Mouse (Mus musculus) liver, adult (tissue): ENCODE results near the gene Pygo2.

ENCODE experiments used
- GATA4 ChIP-seq: IDR thresholded peaks from 2 replicates; pipeline ENCODE4 v1.6.1; 2014; ENCODE audit warnings: mild to moderate bottlenecking, low read length; ENCODE audit not compliant: insufficient replicate concordance

Pygo2 gene

DNA sequence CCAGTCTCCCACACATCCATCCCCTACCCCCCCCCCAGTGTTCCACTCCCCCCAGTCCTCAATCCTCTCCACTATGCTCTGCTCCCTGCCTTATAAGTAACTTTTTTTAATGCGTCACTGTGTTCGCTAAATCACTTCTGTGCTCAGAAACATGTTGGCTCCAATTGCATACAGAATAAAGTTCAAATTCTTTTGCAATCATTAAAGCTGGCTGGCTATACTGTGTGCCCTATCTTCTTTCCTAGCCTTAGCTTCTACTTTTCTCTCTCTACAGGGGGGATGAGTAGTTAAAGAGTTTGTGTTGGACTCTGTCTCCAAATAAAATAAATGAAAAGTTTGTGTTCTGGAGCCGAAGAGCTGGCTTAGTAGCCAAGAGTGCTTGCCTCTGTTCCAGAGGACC is 20.3 kb upstream of the Pygo2 start:
- TF ChIP-seq GATA4: no peak

GRCm38 (mm10) chr3:89410864-89411263 is 19.1 kb upstream of the Pygo2 start:
- no peak for TF ChIP-seq GATA4

DNA sequence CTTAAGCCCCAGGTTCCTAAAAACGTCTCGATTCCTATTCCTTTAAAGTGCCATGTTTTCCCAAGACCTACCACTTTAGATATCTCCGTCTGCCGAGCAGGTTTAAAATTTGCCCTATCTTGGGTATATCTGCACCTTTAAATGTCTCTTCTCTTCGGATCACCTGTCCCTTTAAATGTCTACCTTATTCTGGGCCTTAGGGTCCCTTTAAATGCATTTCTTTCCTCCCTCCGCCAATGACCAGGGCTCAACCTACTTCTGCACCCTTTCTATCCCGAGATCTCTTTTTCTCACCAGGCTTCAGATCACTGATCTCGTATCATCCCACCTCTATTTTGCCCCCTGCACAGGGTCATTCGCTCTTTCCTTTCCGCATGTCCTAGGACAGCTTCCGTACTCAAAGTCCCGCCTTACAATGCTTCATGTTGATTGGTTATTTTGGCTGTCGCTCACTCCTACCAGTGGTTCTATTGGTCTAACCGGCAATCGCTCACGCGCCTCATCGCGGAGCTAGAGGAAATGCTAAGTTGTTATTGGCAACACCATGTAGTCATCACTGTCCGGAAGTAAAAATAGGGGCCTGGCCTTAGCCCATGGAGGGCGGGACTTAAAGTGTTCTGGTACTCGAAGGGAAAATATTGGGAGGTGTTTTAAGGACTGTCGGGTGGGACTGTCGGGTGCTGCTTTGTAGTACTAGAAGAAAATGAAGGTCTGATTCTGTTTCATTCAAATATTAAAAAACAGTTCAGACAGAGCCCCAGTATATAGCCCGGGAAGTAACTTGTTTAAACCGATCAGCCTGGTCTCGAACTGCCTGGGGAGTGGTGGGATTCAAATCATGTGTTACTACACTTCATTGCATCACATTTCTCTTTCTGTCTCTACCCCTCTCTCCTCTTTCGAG is 18.3 kb upstream of the Pygo2 start, which contains the start of gene Flad1:
Gene Flad1, minus strand, starts transcription at position 381 of the 904 bp plus-strand sequence.
- peak; percentile 49; the same call in 1 of the 2 replicates for TF ChIP-seq GATA4

DNA sequence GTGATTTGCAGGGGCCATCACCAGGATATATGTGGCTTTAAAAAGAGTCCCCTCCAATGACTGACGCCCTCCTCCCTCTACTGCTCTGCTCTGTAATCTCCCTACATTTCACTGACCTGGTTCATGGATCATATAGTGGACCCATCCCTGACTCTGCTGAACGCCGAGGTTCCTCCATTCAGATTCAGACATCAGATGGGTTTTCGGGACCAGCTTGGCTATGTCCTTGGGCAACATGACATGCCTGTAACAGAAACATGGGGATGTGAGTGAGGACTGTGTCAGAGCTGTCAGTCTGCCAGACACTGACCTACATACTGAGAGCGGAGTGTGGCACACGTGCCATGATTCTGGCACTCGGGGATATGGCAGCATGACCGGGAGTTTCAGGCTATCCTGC is 13.9 kb upstream of the Pygo2 start:
- no peak for TF ChIP-seq GATA4

DNA sequence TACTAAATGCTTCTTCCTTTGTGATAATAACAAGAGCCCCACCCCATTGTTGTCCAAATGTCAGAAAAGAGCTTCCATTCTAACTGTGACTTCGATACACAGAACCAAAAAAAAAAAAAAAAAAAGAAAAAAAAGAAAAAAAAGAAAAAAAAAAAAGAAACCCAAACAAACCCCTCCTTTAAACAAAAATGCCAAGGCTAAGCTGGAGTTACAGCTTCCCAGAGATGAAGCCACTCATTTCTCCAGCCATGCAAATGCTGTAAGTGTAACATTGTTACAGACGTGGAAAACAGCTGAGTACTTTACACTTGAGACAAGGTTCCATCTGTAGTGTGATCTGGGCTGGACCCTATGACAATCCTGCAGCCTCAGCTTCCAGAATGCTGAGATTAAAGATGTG is 12.9 kb upstream of the Pygo2 start:
- TF ChIP-seq GATA4: no peak

DNA sequence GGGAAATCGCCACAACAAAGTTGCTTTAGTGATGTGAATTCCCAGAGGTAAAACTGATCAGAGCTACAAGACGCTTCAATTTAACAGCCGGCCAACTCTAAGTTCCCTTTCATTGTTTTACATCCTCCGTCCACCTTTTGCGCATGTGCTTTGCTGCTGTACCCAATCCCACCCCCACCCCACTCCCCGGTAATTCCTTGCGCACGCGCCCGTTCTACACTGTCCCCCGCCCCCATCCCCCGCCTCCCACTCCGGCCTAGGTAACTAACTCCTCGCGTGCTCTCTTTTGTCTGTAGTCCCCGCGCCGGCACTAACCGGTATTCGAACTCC is 12.2 kb upstream of the Pygo2 start:
- no peak for TF ChIP-seq GATA4

DNA sequence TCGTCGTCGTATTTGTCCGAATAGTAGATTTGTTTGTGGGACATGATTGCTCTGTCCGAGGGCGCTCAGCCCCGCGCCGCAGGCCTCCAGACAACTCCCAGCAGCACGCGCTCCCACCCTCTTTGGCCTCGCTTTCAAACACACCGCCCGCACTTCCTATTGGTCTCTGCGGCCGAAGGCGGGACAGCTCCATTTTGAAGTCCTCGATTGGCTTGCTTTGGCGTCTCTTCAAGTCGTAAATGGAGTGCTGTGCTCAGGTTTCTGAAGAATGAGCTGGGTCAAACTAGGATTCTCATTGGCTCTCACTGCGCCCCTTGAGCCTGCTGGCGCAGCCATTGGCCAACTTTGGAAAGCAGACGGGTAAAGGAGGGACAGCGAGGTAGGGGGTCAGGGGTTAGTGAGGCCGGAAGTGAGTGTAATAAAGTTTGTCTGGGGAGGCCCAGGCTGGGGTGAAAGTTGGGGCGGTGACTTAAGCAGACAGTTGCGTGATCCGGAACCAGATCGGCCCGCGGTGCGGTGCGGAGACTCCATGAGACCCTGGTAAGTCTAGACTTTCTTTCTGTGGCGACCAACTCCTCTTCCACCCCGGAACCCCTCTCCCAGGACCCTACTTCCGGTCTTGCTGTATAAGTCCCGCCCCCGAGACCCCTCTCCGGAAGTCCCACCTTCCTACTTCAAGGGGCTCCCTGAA is 11.7 kb upstream of the Pygo2 start, which contains the start of the genes Cks1b and Shc1:
Gene Cks1b, minus strand, starts transcription at position 214 of the 691 bp plus-strand sequence.
Gene Shc1, plus strand, starts transcription at position 274 of the 691 bp plus-strand sequence.
- TF ChIP-seq GATA4: no peak

DNA sequence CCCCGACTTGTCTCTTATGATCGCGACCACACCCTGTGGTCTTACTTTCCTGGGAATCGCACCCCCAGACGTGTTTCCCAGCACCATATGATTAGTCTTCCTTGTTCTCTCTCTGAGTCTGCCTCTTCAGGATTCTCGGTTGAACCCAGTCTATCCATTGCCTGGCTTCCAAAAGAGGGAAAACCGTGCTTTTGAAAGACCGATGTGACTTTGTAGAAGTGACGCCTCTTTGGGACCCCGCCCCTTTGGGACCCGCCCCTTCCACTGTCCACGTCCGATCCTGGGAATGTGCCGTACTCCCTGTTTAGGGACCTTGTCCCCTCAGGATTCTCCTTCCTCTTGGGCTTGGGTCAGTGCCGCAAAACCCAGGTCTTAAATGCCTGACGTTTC is 11.2 kb upstream of the Pygo2 start:
- TF ChIP-seq GATA4: no peak

DNA sequence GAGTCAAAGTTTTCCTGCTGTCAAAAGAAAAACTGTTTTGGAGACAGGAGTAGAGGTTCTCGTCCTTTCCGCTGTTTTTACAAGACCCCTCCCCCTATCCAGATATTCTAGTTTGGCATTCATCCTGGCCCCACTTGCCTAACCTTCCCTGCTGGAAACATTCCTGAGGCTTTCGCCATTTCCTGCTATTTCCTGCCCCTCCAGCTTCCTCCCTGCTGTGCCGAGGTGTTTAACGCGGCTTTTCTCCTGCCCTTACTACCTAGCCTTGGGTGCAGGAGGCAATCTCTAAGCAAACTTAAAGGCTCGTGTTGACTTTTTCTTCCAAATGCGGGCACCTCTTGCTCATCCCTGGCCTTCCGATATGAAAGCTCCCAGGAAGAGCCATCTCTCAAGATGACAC is 10.4 kb upstream of the Pygo2 start:
- TF ChIP-seq GATA4: no peak

DNA sequence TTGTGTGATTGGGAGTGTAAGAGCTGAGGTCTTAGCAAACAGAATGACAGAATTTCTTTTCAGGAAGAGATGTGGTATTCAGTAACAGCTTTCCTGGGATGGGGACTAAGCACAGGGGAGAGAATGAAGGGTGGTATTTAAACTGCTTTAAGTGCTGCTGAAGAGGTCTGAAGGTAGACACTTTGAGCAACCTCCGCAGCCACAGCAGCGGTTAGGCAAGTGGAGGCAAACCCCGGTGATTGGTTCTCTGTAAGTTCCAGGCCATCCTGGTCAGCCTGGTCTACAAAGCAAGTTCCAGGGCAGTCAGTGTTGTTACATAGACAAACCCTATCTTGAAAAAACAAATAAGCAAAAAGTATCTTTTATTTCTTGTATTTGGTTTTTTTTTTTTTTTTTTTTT is 10.0 kb upstream of the Pygo2 start:
- TF ChIP-seq GATA4: no peak

GRCm38 (mm10) chr3:89420421-89420820 is 9.6 kb upstream of the Pygo2 start:
- no peak for TF ChIP-seq GATA4

DNA sequence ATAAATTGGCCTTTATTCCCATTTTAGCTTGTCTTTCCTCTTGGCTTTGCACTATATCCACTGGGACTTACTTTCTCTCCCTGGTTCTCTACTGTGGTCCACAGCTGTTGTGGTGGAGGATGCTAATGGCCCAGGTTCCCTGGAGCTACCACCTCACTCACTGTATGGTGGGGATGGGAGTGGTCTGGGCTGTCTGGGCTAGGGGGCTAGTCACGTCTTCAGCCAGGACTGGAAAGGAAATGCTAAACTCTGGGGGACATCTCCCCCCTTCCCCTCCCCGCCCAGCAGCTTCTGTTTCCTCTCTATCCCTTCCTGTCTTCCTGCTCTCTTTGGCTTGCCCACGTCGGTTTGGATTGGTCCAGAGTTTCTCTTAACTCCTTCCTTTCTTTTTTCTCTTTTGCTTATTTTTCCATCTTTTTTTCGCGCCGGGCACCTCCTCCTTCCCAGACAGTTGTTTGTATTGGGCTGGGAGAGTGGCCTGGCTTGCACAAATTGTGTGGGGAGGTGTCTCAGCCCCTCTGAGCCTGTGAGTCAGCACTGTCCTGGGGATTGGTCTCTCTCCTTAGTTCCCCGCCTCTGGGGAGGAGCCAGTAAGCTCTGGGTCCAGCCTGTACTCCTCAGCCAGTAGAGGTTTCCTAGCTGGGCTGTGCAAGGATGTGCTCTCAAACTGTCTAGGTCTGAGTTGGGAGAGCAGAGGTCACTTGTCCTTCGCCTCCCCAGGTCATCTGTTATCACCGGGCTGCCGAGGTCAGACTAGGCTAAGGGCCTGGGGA is 8.8 kb upstream of the Pygo2 start:
- TF ChIP-seq GATA4: no peak

DNA sequence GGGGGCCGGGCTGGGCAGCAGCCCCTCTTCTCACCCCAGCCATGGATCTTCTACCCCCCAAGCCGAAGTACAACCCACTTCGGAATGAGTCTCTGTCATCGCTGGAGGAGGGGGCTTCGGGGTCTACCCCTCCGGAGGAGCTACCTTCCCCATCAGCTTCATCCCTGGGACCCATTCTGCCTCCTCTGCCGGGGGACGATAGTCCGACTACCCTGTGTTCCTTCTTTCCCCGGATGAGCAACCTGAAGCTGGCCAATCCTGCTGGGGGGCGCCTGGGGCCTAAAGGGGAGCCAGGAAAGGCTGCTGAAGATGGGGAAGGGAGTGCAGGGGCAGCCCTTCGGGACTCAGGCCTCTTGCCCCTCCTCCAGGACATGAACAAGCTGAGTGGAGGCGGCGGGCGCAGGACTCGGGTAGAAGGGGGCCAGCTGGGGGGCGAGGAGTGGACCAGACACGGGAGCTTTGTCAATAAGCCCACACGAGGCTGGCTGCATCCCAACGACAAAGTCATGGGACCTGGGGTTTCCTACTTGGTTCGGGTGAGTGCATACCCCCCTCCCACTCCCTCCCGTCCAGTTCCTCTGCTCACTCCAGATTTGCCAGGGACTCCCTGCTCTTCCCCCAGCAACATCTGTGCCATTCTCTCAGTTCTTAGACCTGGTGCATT is 8.1 kb upstream of the Pygo2 start:
- TF ChIP-seq GATA4: no peak

DNA sequence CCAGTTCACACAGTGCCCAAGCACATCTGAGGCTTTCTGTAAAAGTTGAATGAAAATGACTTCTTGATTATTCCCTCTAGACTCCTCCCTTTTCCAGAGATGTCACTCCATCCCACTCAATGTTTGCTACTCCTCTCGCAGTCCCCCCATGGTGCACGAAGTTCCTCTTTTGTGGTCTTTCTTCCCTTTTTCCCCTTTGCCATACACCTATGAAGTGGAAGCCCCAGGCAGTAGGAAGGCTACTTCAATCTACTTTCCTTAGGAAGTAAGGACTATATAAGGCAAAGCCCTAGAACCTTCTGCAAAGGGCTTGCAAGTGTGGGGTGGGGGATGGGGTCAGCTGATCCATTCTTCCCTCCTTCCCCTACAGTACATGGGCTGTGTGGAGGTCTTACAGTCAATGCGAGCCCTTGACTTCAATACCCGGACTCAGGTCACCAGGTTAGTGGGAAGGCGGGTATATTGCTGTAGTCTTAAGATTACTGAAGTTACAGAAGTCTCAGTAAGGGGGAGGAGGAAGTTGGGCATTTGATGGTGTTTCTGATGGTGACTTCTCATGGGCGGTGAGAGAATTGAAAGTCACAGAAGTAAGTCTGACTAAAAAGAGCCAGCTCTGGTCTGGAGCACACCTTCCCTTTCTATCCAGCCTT is 7.3 kb upstream of the Pygo2 start:
- no peak for TF ChIP-seq GATA4

- TF ChIP-seq GATA4: no peak
Observed at GRCm38 (mm10) chr3:89424416-89425140, 5.4 kb upstream of the Pygo2 start.
